Mouse (Mus musculus) embryo, embryonic 11 days (tissue): ENCODE results near the gene Med4.
"Not testable (repeated sequence)": the region's sequence is repeated elsewhere in the genome, so short reads cannot be mapped to it uniquely, and the experiment has no call there.

Source experiments
- DNase-seq: peaks from one replicate; pipeline ENCODE4 v3.0.0-alpha.2; 2015

Med4 gene

DNA sequence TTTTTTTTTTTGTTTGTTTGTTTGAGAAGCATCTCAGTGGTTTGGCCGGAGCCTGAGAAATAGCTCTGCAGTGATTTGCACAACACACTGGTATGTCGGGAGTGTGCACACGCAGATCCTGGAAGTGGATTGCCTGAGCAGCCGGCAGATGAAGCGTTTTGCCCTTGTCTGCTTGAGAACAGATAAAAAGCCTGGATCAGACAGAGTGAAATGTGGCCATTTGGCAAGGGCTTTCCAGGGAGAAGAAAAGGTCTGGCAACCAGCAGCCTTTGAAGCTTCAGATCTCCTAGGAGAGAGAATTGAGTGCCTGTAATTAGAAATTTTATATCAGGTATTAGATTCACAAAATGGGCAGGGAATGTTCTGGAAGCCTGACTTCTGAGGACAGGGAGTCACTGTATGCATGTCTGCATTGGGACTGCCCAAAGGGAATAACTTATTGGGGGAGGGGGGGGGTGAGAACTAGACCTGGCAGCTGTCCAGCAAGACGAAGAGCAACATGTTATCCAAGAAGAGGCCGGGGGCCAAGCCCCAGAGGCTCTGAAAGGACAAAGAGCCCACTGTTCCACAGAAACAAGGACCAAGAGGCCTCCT lies 7.1 kb upstream of the Med4 start:
- DNase-seq: peak; percentile 43

DNA sequence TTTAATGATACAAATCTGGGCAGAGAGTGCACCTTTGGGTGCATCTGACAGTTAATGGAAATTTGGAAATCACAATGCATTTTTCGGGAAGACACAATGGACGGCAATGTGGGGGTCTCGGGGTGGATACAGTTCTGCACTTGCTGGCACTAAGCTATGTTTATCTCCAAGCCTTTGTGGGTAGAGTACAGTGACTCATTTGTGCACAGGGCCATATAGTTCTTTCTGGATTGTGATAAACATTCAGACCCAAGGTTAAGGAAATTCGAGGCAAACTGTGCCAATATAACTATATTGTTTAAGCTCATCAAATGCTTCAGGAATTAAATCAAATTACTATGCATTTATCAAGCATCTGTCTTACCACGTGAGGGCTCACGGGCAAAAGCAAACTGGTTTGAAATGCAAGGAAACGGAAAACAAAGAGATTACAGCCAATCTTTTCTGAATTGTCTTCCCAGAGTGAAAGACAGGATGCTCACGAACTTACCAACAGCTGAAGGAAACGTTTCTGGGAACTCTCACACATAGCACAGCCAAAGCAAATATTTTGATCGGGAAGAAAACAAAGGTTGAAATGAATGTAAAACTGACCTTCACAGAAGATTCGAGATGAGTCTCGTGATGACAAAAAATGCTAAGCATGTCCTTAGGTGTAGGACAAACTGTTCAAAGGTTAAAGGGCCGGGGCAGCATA lies 6.4 kb upstream of the Med4 start:
- DNase-seq: no peak

DNA sequence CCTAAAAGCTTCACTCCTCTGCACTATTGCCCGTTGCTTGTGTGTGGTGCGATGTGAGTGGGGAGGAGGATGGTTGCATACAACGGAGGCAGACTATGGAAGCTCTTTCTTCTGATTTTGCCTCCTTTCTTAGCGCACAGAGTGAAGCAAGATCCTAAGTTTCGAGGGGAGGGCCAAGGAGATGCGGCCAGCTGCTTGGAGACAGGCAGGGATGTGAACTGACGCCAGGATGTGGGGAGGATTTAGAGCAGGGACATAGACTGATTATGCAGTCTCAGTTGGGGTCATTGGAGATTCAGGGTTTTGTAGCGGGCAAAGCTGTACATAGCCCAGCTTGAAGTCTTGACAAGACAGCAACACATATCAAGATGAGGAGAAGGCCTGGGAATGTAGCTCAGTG lies 3.5 kb upstream of the Med4 start:
- DNase-seq: no peak

DNA sequence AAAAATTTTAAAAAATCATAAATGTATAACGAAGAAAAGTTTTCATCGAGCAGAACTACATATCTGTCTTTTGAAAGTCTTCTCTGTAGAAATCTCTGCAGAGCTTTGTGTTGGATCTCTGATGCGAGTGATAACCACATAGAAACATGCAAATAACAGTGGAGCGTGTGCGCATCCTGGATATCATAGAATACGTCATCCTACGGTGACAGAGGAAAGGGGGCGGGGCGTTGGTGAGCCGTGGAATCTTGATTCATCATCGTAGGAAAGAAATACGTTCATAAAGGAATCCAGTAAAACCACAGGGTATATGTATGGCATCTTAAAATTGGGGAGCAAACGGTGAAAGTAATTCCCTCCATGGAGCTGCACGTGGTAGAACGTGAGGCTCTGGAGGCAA lies 2.6 kb upstream of the Med4 start:
- no peak for DNase-seq

DNA sequence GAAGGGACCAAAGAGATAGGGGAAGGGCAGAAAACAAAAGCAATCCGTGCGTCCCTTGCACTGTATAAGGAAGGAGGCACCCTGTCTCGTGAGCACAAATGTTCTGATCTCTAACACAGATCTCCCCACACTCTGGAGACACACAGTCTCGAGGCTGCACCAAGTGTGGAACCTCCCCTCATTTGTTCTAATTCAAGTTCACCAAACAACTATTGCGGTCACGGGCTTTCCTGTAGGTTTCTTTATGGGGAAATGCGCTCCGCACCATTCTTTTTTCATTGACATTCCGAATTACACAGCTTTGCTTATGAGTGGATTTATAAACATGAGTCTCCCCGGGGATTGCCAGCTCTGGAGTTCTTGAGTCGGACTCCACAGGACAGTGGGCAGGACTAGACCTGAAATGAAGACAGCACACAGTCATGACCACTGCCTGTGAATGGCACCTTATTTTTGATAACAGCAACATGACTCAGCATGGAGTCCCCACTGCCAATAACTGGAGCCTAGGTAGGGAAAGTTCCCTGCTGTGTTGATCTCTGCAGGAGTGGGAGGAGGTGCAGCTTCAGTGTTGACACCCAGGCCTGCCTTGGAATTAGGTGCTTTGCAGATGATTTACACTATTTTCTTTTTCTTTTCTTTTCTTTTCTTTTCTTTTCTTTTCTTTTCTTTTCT lies 2.0 kb upstream of the Med4 start:
- no peak for DNase-seq

DNA sequence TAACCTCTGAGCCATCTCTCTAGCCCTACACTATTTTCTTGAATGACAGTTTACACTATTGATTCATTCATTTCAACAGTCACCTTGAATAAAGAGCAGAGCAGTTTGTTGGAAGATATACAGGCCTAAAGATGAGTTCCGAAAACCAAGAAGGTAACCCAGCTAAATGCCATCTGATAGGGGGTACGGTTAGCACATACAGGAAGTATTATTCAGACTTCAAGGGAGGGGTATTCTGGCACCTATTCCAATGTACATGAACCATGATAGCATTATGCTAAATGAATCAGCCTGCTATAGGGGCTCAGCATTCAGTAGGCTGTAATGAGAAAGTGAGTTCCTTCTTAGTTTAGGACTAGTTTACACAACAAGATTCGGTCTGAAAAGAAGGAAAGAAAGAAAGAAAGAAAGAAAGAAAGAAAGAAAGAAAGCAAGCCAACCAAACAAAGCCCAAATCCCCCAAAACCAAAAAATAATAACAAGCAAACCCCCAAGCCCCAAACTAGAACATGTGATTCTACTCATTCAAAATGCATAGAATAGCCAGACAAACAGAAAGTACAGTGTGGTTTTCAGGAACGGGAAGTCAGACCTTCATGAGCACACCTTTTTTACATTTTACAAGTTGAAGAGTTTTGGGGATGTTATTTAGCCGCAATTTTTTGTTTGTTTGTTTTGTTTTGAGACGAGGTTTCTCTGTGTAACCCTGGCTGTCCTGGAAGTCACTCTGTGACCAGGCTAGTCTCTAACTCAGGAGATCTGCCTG lies 1.0 kb upstream of the Med4 start:
- DNase-seq: no peak

DNA sequence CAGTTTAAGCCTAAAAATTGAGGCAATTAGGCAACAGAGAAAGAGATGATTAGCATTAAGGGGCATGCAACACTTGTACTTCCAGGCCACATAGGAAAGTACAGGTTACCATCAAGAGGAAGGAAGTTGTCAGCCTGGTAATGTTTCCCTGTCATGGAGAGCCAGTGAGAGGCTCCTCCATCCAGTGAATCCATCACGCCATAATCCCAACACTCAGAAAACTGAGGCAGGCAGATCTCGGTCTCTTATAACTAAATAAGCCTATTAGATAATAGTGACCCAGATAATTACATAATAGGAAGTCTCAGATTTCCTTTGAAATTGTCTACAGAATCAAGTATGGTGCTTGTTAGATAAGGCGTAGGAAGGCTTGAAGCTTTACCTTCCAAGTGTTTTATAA lies 14.3 kb downstream of the Med4 start:
- no peak for DNase-seq

DNA sequence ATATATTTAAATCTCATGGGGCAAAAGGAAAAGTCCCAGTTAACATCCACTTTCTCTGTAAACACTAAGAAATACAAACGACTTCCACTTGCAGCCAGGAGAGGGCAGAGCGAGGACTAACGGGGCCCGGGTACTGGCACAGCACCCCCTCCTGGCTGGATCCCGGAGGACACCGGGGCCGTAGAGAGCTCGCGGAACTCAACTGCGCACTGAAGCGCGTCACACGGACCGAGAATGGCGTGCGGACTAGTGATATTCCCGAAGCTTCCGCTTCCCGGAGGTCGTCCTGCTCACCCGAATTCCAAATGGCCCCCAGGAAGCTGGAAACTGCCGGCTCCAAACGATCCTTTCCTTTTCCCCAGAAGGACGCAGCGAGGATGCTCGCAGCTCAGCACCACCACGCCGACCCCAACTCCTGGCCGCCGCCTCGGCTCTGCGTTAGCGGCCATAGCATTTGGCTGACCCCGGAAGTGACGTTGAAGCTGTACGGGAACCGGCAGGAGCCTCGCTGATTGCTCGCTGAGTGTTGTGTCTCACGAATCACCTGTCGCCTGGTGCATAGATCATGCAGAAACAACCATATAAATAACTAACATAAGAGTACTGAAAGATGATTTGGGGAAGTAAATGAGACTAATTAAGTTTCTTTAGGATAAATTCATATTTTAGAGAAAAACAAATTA lies 15.1 kb downstream of the Med4 start, which contains the start of gene Sucla2:
Gene Sucla2, plus strand, starts transcription at position 554 of the 683 bp plus-strand sequence.
- DNase-seq: peak; percentile 96

DNA sequence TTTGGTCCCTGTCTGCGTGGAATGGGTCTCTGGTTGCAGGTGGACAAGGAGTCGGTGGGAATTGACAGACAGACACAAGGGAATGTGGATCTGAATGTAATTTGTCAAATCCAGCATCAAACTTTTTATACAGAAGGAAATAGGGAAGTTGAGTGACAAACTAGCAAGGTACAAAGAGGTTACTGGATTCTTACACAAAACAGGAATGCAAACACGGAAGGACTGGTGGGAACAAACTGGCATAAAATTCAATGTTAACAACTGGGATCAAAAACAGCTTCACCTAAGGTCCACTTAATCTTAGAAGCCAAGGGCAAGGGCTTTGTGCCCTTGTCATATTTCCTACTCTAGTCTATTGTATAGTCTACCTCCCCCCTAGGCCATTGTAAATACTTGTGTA lies 18.8 kb downstream of the Med4 start:
- DNase-seq: not testable (repeated sequence)

DNA sequence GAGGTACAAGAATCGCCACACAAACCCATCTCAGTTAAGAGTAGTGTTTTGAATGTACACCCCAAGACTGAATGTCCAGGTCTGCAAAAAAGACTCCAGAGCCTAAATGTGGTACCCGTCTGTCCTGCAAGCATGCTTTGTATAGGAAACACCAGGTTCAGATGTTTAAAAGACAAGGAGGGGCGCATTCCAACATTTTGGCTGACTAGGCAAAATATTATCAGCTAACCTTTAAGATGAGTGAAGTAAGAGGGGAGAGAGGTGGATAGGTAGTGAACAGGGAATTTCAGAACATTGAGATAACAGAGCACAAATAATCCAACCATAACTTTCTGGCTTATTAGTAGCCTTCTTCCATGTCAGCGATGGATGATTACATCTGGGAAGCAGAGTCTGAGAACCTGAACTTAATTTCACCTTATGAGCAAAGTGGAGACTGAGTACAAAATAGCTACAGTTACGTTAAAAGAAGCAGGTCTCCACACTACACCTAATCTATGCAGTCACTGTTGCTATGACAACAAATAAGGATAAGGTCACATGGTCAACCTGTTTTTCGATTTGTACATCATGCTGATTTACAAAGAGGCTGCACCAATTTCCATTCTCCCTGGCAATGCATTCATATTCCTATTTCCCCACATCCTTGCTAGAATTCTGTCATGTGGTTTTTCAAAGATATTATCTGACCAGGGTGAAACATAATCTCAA lies 24.1 kb downstream of the Med4 start:
- no peak for DNase-seq

DNA sequence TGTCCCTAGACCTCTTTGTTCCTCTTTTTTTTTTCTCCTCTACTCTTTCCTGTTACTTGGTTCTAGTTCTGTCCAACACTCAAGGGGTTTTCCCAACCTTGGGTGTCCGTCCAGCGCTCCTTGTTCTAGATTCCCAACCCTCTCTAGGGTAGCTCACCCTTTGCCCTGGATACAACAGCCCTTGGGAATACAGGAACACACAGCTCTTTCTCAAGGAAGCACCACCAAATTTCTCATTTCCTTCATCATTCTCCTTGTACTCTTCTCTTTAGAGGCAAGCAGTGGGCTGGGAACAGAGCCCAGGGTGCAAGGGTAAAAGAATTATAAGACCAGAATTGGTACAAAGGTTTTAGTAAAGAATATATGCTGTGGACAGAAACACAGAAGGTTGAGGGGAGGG lies 25.8 kb downstream of the Med4 start:
- no peak for DNase-seq

DNA sequence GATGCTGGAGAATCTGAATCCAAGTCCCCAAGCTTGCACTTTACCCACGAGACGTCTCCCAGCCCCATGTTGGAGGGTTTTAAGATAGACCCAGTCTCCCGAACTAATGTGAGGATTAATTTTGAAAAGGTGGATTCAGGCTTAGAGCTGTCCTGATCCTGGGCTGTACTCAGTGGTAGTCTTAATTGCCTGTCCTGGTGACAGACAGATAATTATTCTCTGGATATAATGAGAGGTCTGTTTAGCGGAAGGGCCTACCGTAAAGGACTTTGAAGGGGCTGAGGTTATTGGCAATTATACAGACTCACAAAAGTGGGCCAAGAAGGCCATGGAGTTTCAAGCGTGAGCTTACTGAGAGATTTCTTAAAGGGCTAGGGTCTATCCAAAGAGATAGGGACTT lies 34.0 kb downstream of the Med4 start:
- no peak for DNase-seq

DNA sequence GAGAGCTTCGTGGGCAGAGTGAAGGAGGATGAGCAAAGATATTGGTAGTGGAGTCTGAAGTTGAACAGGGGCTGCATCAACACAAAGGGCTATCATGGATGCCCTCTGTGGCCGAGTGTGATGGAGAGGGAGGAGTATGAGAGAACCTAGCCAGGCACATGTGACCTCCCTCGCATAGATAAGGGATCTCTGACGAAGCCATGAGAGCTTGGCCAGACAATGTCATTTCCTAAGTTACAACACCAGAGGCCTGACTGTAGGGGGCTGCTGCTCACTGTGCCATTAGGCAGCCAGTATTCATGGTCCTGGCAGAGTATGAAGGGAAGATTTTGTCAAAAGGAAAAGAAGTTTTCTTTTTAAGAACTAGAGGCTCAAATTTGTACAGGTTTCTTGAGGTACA lies 37.2 kb downstream of the Med4 start:
- no peak for DNase-seq

DNA sequence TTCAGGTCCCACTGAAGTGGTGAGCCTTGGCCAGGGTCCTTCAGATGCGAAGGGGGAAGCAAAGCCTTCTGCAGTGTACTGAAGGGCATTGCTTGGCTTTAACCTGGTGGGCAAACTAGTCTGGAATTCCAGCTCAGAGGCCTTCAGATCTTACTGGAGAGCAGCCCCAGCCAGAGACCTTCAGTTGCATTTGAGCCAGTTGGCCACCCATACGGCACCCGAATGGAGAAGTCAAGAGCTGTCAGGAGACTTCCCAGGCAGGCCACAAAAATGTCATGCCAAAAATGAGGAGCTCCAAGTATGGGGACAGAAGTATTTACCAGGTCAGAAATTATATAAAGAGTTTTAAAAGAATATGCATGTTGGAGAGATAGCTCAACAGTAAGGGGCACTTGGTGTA lies 38.2 kb downstream of the Med4 start, which contains the start of gene Nudt15:
Gene Nudt15, minus strand, starts transcription at position 192 of the 400 bp plus-strand sequence.
- no peak for DNase-seq

DNA sequence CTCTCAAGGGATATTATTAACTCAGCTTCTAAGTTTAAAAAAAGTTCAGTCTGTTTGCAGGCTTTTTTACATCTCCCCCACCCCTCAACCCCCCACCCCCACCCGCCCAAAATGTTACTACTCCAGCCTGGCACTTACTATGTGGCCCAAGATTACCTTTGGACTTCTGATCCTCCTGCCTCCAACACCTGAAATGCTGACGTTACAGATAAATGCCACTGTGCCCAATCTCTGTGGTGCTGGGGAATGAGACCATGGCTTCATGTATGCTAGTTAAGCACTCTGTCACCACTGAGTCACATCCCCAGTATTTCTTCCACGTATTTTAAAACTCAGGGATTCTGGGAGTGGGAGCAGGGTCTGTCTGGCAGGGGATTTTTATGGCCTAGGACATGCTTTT lies 40.5 kb downstream of the Med4 start:
- no peak for DNase-seq

DNA sequence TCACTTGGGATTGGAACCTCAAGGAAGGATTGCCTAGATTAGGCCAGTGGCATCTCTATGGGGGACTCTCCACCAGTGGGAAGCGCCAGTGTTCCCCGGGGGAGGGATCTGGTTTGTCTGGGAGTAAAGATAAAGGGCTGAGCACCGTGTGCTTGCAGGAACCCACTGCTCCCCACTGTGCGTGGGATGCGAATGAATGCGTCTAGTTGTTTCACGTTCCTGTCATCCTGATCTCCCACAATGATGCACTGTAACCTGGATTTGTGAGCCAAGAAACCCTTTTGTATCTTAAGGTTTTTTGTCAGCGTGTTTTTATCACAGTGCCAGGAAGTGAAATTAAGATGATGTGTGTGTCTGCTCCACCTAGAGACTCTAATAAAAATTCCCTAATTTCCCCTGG lies 40.9 kb downstream of the Med4 start:
- no peak for DNase-seq

DNA sequence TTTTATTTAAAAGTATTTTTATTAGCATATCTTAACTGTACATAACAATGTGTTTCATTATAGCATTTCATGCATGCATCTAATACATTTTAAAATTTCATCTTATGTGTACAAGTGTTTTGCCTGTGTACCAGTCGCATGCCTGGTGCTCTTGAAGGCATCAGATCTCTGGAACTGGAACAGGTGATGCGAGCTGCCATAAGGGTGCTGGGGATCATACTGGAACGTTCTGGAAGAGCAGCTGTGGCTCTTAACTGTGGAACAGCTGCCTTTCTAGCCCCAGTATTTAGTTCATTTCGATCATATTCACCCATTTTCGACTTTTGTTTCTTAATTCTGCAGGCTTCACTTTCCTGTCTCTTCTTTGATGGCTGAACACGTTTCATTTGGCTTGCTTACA lies 41.3 kb downstream of the Med4 start:
- no peak for DNase-seq

DNA sequence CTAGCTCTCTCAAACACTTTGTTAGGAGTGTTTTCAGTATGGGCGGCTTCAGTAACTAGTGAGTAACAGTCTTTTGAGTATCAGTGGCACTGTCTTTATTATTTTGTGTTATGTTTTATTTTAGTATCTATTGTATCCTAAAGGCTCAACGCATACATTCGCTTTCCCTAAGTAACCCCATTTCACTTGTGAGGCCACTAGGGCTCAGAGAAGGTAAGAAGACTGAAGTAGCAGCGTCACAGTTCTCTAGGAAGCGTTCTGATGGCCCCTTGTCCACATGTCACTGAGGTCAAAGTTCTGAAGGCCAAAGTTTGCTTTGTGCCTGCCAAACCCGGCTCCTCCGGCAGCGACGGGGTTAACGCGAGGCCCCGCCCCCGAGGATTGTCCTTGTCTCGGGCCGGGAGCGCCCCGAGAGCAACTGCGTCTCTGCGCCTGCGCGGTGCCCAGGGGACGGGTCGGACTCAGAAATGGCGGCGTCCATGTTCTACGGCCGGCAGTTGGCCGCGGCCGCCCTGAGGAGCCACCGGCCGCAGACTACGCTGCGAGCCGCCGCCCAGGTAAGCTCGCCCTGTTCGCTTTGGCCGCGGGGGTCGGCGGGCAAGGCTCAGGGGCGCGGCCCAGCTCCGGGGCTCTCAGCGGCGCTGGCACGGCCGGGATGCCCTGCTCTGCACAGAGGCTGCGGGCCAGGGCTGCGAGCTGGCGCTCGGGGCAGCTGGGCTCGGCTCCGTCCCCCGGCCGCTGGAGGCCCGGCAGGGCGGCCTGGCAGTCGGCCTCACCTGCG lies 42.7 kb downstream of the Med4 start:
- DNase-seq: peak; percentile 98

DNA sequence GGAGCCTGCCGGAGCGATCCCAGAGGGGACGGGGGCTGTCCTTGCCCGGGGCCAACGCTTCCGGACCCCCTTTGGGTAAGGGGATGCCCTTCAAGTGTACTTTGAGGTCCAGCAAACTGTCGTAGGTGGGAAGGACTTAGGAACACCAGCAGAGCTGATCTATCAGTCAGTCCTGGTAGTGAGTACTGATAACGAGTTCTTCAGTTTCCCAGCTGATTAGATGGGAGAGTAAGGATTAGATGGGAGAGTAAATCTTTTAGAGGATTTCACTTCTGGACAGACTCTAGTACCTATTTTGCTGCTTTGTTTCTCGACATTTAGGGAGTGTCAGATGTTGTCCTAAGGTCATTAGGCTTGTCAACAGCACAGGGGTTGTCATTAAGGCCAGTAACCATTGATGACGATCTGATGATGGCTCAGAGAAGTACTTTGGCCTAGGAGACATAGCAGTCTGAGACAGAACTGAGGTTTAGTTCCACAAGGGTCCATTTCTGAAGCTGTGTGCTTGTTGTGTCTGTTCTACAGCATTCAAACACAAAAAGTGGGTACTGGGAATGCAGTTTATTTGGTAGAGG lies 43.4 kb downstream of the Med4 start:
- peak; percentile 4 for DNase-seq
